Mouse (Mus musculus): Measurements from ENCODE around the gene Scoc. TPM values are rescaled to one million over a fixed set of nuclear protein-coding genes. Genes with fewer than 3 reads are reported as not detected.

Gene Scoc
- total and polyA plus RNA-seq, 3 experiments: 28.9 to 79.7 (median 34.5) TPM

GRCm38 (mm10) chr8:83443052-83443400, 15.2 kb downstream of the Scoc start:
- peaks cover 0 to 5% of the 10 kb centered on the region in 2 experiments for H3K36me3 ChIP-seq (replicated peaks in 1 of 2; ENCODE audit: control insufficient read depth in 1 of 2, insufficient read depth in 1 of 2, low read length in 1 of 2)
- H3K4me2 ChIP-seq (ENCODE audit: insufficient read depth, low read depth, poor library complexity, severe bottlenecking): peak overlapping the region; percentile 85
- H3K4me1 ChIP-seq (ENCODE audit: control insufficient read depth in 1 of 2, insufficient read depth in 2 of 2): peaks cover 2 to 19% of the 10 kb centered on the region in 2 experiments; a peak in 3 of 4 replicates
- no peak overlapping the region for H3K27ac ChIP-seq (ENCODE audit: insufficient read depth, low read depth)
- peak overlapping the region; percentile 21; the same call in 1 of the 2 replicates for H3K9ac ChIP-seq (ENCODE audit: insufficient read depth, low read depth)
- dilution Hi-C loops (cut with MboI; ENCODE audit: extremely low pct_ligation_motif_present, extremely low pct_unique_long_range_greater_than_20kb, low sequenced_read_pairs) (no loop called here), in situ Hi-C loops (cut with MboI; ENCODE audit: low pct_ligation_motif_present, low pct_unique_long_range_greater_than_20kb, low sequenced_read_pairs) (no loop called here)
- TF ChIP-seq MEF2A (IDR thresholded peaks at IDR 0.05; ENCODE audit: borderline replicate concordance, low read depth, low read length) (0 out of 2 replicates have a peak, but pooled peaks have one; percentile 5), RAD21 (IDR thresholded peaks at IDR 0.05; ENCODE audit: low read depth, low read length) (no peak), CHD1 (IDR thresholded peaks at IDR 0.05; ENCODE audit: low read depth, low read length) (no peak), JUND (conservative IDR thresholded peaks at IDR 0.05; ENCODE audit: low read depth, low read length) (no peak), POLR2AphosphoS2 (IDR thresholded peaks at IDR 0.05; ENCODE audit: low read depth, low read length) (no peak)
- no peak for DNase-seq (ENCODE audit: extremely low read depth)
- H3K79me2 ChIP-seq (replicated peaks; ENCODE audit: control insufficient read depth, extremely low read depth, insufficient read depth, poor library complexity, severe bottlenecking): peaks cover 16% of the 10 kb centered on the region
- no peaks in the 10 kb centered on the region for H3K27me3 ChIP-seq (replicated peaks)
- no peaks in the 10 kb centered on the region for H3K9me3 ChIP-seq (replicated peaks; ENCODE audit: low read length)
- H3K4me3 ChIP-seq (replicated peaks in 1 of 3; ENCODE audit: low read depth in 2 of 3, low read length in 2 of 3, poor library complexity in 1 of 3): peak overlapping the region; percentile 52 to 91 (median 55)

DNA sequence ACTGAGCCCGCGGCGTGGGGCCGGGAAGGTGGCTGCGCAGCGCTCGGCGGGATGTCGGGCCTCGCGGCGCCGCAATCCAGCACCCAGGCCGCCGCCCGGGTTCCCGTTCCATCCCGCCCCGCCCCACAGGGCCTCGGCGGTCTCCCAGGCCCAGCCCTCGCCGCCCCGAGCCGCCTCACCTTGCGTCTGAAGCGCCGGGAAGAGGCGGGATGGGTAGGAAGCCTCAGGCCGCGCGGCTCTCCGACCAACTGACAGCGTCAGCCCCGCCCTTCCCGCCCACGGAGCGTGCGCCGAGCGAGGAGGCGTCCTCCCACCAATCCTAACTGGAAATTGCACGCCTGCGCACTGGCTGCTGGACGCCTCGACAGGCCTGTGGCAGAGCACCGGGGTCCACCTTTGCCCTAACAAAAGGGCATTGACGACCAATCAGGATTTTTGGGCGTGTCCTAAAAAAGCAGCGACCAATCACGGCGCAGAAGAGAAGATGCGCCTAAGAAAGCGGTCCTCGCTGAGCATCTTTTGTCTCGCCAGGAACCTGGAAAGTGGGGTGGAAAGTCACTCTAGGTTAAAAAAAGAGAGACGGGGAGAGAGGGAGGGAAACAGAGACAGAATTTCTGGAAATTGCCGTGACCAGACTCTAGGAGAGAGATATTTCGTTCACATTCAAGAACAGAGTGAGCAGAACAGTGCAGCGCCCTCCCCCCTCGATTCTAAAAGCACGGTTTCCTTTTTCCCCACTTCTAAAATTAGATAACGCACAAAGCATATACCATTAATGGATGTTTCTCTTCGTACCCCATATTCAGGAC, 15.7 kb downstream of the Scoc start:
- Histone ChIP-seq H3K27ac (ENCODE audit: insufficient read depth, low read depth) (no peak overlapping the region), H3K27me3 (replicated peaks) (no peaks in the 10 kb centered on the region), H3K4me2 (ENCODE audit: insufficient read depth, low read depth, poor library complexity, severe bottlenecking) (peak overlapping the region; percentile 85), H3K9ac (ENCODE audit: insufficient read depth, low read depth) (peak overlapping the region; percentile 82), H3K4me3 (replicated peaks in 1 of 3; ENCODE audit: low read depth in 2 of 3, low read length in 2 of 3, poor library complexity in 1 of 3) (peak overlapping the region; percentile 78 to 91 (median 79)), H3K36me3 (replicated peaks in 1 of 2; ENCODE audit: control insufficient read depth in 1 of 2, insufficient read depth in 1 of 2, low read length in 1 of 2) (peaks cover 3 to 11% of the 10 kb centered on the region in 2 experiments), H3K79me2 (replicated peaks; ENCODE audit: control insufficient read depth, extremely low read depth, insufficient read depth, poor library complexity, severe bottlenecking) (peaks cover 16% of the 10 kb centered on the region), H3K9me3 (replicated peaks; ENCODE audit: low read length) (no peaks in the 10 kb centered on the region), H3K4me1 (ENCODE audit: control insufficient read depth in 1 of 2, insufficient read depth in 2 of 2) (peaks cover 2 to 25% of the 10 kb centered on the region in 2 experiments; a peak in 3 of 4 replicates)
- dilution Hi-C loops (cut with MboI; ENCODE audit: extremely low pct_ligation_motif_present, extremely low pct_unique_long_range_greater_than_20kb, low sequenced_read_pairs) (no loop called here), in situ Hi-C loops (cut with MboI; ENCODE audit: low pct_ligation_motif_present, low pct_unique_long_range_greater_than_20kb, low sequenced_read_pairs) (no loop called here)
- DNase-seq (ENCODE audit: extremely low read depth): peak; percentile 99
- TF ChIP-seq GABPA (IDR thresholded peaks at IDR 0.05; ENCODE audit: insufficient replicate concordance, low read depth, low read length): no peak
- TF ChIP-seq MAZ (IDR thresholded peaks at IDR 0.05; ENCODE audit: low read depth, low read length): no peak
- no peak for TF ChIP-seq USF1 (IDR thresholded peaks at IDR 0.05; ENCODE audit: low read depth, low read length)
- peak; percentile 74 for TF ChIP-seq MXI1 (IDR thresholded peaks at IDR 0.05; ENCODE audit: low read depth, low read length)
- TF ChIP-seq POLR2AphosphoS2 (IDR thresholded peaks at IDR 0.05; ENCODE audit: low read depth, low read length): no peak; the same call in 1 of the 2 replicates
- TF ChIP-seq JUN (IDR thresholded peaks at IDR 0.05; ENCODE audit: insufficient read depth, low read depth, low read length): no peak
- TF ChIP-seq SIN3A (IDR thresholded peaks at IDR 0.05; ENCODE audit: low read length): 0 out of 2 replicates have a peak, but pooled peaks have one; percentile 65
- TF ChIP-seq TCF12 (IDR thresholded peaks at IDR 0.05; ENCODE audit: low read depth, low read length): peak; percentile 74
- TF ChIP-seq CHD2 (IDR thresholded peaks at IDR 0.05; ENCODE audit: low read length): no peak
- TF ChIP-seq POLR2A (IDR thresholded peaks at IDR 0.05; ENCODE audit: low read depth, low read length): peak; percentile 77
- no peak for TF ChIP-seq RCOR1 (conservative IDR thresholded peaks at IDR 0.05; ENCODE audit: low read depth, low read length)
- TF ChIP-seq RAD21 (IDR thresholded peaks at IDR 0.05; ENCODE audit: low read depth, low read length): no peak
- TF ChIP-seq IRF4 (IDR thresholded peaks at IDR 0.05; ENCODE audit: low read depth, low read length): no peak
- no peak for TF ChIP-seq ZC3H11A (IDR thresholded peaks at IDR 0.05; ENCODE audit: low read depth, low read length)
- no peak; the same call in 1 of the 2 replicates for TF ChIP-seq MAX (IDR thresholded peaks at IDR 0.05; ENCODE audit: low read length)
- no peak for TF ChIP-seq EP300 (IDR thresholded peaks at IDR 0.05; ENCODE audit: low read length)
- TF ChIP-seq CTCF (conservative IDR thresholded peaks at IDR 0.05 in 1 of 2, IDR thresholded peaks at IDR 0.05 in 1 of 2; ENCODE audit: low read depth in 2 of 2, low read length in 2 of 2): no peak
- TF ChIP-seq USF2 (conservative IDR thresholded peaks at IDR 0.05; ENCODE audit: low read depth, low read length): no peak
- no peak for TF ChIP-seq MAFK (IDR thresholded peaks at IDR 0.05; ENCODE audit: insufficient replicate concordance, low read length)
- no peak for TF ChIP-seq JUND (conservative IDR thresholded peaks at IDR 0.05; ENCODE audit: low read depth, low read length)
- peak; percentile 94 for TF ChIP-seq NRF1 (IDR thresholded peaks at IDR 0.05; ENCODE audit: low read depth, low read length)
- 0 out of 2 replicates have a peak, but pooled peaks have one; percentile 1 for TF ChIP-seq BHLHE40 (IDR thresholded peaks at IDR 0.05; ENCODE audit: low read depth, low read length)
- peak; percentile 64; the same call in 1 of the 2 replicates for TF ChIP-seq NELFE (IDR thresholded peaks at IDR 0.05; ENCODE audit: low read depth, low read length)
- TF ChIP-seq HCFC1 (IDR thresholded peaks at IDR 0.05; ENCODE audit: low read depth, low read length): peak; percentile 65
- TF ChIP-seq ZKSCAN1 (IDR thresholded peaks at IDR 0.05; ENCODE audit: borderline replicate concordance, low read depth, low read length): no peak
- no peak for TF ChIP-seq KAT2A (IDR thresholded peaks at IDR 0.05; ENCODE audit: insufficient replicate concordance, low read length)
- TF ChIP-seq MEF2A (IDR thresholded peaks at IDR 0.05; ENCODE audit: borderline replicate concordance, low read depth, low read length): 0 out of 2 replicates have a peak, but pooled peaks have one; percentile 25
- no peak for TF ChIP-seq SMC3 (IDR thresholded peaks at IDR 0.05; ENCODE audit: low read depth, low read length)
- peak; percentile 71 for TF ChIP-seq ZMIZ1 (IDR thresholded peaks at IDR 0.05; ENCODE audit: low read depth, low read length)

Data from CH12.LX (cell line).